Mouse (Mus musculus) cortical plate, adult 2 months (tissue): ENCODE measurements at regions not wholly inside any gene's neighbourhood (a gene's known extent, or its start where the extent isn't known, plus 50 kb on each side); places are given as distances from the start of the nearest gene placed in this dataset.

Experiments
- CTCF ChIP-seq: fragments of 200-500 bp; IDR thresholded peaks from 2 replicates; pipeline ENCODE4 v1.5.1; 2011; ENCODE audit warnings: mild to moderate bottlenecking, control low read depth, low read length; ENCODE audit not compliant: insufficient read depth; ENCODE audit errors: extremely low read depth
- POLR2A ChIP-seq: fragments of 200-500 bp; IDR thresholded peaks from 2 replicates; pipeline ENCODE4 v1.6.1; 2011; ENCODE audit warnings: mild to moderate bottlenecking, low read length, control low read depth; ENCODE audit not compliant: insufficient read depth; ENCODE audit errors: extremely low read depth

GRCm38 (mm10) chr10:37275857-37276256 is 137.1 kb upstream of the Marcks start:
- TF ChIP-seq CTCF (no peak), POLR2A (no peak)
